Mouse (Mus musculus) kidney, embryonic 14.5 days (tissue): Measurements from ENCODE around the gene Oasl1. TPM values are rescaled to one million over a fixed set of nuclear protein-coding genes. Genes with fewer than 3 reads are reported as not detected.

Source experiments
- ATAC-seq: fragments of 200-750 bp; cut with Nextera tagmentation; 2 replicates; pipeline ENCODE4 v1.8.0; 2017; ENCODE audit warnings: moderate number of reproducible peaks, mild to moderate bottlenecking, moderate TSS enrichment, moderate library complexity; ENCODE audit not compliant: low FRiP score, low TSS enrichment
- H3K27ac ChIP-seq: fragments of 300-500 bp; sonication (generic); 2 replicates; pipeline ENCODE4 v1.5.1; 2014; ENCODE audit warnings: low read depth, mild to moderate bottlenecking, low read length, moderate library complexity, mixed read lengths
- H3K27me3 ChIP-seq: fragments of 300-500 bp; sonication (generic); 2 replicates; pipeline ENCODE4 v1.6.1; 2014; ENCODE audit warnings: mild to moderate bottlenecking, low read length; ENCODE audit not compliant: control insufficient read depth, insufficient read depth
- H3K36me3 ChIP-seq: fragments of 300-500 bp; sonication (generic); 2 replicates; pipeline ENCODE4 v1.6.1; 2014; ENCODE audit warnings: low read length, mixed read lengths; ENCODE audit not compliant: control insufficient read depth, insufficient read depth
- H3K4me1 ChIP-seq: fragments of 300-500 bp; sonication (generic); 2 replicates; pipeline ENCODE4 v1.6.1; 2014; ENCODE audit warnings: low read length, mixed read lengths; ENCODE audit not compliant: control insufficient read depth, insufficient read depth
- H3K4me2 ChIP-seq: fragments of 300-500 bp; sonication (generic); replicated peaks from 2 replicates; pipeline ENCODE4 v1.6.1; 2014; ENCODE audit warnings: low read depth, mild to moderate bottlenecking, low read length
- H3K4me3 ChIP-seq: fragments of 300-500 bp; sonication (generic); 2 replicates; pipeline ENCODE4 v1.5.1; 2014; ENCODE audit warnings: mild to moderate bottlenecking, low read length
- H3K9ac ChIP-seq: fragments of 300-500 bp; sonication (generic); 2 replicates; pipeline ENCODE4 v1.6.1; 2014; ENCODE audit warnings: low read depth, mild to moderate bottlenecking, low read length, moderate library complexity
- H3K9me3 ChIP-seq: fragments of 300-500 bp; sonication (generic); 2 replicates; pipeline ENCODE4 v1.6.1; 2016; ENCODE audit warnings: low read length; ENCODE audit not compliant: control insufficient read depth
- WGBS: fragments of 180-500 bp; shearing (Covaris S2); extraction: QIAGEN DNeasy Blood & Tissue Kit; methylation state at CpG from one replicate; pipeline ENCODE4 v1.1.7; 2014; 5-methylcytosine and 5-hydroxymethylcytosine counted together
- polyA plus RNA-seq: library from polyadenylated mRNA; unstranded; fragments of >200 nt; fragmentation: Nextera tagmentation; extraction: Ambion mirVana; gene quantifications from 2 replicates; pipeline ENCODE4 v1.2.1, GENCODE M21; 2014

The Oasl1 gene
- polyA plus RNA-seq, 1 experiment from 2014 or later, result 2.5 TPM

DNA sequence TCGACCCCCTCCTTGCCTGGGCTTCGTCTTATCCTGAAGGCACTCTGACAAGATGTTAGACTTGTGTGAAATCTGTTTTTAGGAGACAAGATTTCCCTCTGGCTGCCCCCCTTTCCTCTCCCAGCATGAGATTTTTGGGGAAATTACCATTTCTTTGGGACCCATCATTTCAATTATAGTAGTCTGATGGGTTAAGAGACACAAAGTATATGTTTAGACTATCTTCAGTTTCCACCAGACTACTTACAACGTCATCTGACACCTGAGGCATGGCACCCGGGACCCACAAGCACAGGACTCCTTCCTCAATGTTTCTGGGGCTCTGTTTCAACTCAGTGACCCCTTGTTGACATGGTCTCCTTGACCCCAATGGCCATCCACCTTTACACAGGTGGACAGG lies 27.5 kb upstream of the Oasl1 start:
- Histone ChIP-seq H3K27me3 (no peaks in the 10 kb centered on the region), H3K27ac (no peak overlapping the region), H3K9ac (no peak overlapping the region), H3K4me1 (peaks cover 11% of the 10 kb centered on the region), H3K36me3 (no peaks in the 10 kb centered on the region), H3K4me3 (no peak overlapping the region), H3K4me2 (no peak overlapping the region), H3K9me3 (no peaks in the 10 kb centered on the region)
- 80% methylated on average over 4 of the region's 4 CpGs for WGBS
- no peak for ATAC-seq

DNA sequence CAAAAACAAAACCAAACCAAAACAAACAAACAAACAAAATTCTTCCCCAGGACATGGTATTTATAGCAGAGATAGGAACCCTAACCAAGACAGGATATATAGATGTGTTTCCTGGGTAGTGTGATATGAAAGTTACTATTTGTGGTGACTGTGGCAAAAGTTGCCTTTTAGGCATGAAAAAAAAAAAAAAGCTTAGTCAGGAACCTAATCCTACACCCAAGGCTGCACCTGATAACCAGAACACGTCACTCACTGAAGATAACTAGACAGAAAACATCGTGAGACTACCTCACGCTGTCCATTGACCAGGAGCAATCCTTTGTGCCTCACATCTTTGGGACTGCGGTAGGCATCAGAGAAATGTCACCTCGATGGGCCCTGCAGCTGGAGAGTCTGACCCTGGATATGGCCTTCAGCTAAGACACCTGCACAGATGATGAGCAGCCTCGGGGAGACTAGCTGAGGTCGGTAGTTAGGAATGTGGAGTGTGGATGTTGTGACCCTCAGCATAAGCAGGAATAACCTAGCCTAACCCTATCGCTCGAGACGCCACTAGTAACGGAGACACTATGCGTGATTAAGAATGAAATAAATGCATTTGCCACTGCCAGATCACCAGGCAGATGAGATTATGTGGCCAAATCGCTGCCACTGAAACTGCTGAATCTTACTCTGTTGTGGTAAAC lies 26.2 kb upstream of the Oasl1 start, which contains the start of gene Oasl2:
Gene Oasl2 (plus strand): TSS at position 249 of the 686 bp plus-strand sequence.
- peaks cover 11% of the 10 kb centered on the region for H3K4me1 ChIP-seq
- H3K36me3 ChIP-seq, result no peaks in the 10 kb centered on the region
- no peaks in the 10 kb centered on the region for H3K27me3 ChIP-seq
- H3K9me3 ChIP-seq, result no peaks in the 10 kb centered on the region
- peak within 1 kb of the TSS; percentile 15 for H3K4me2 ChIP-seq
- H3K4me3 ChIP-seq, result no peak within 1 kb of the TSS; the same call in 1 of the 2 replicates
- ATAC-seq, result no peak
- WGBS, result 64% methylated on average over 13 of the region's 13 CpGs
- peak within 1 kb of the TSS; percentile 8; the same call in 1 of the 2 replicates for H3K9ac ChIP-seq
- H3K27ac ChIP-seq, result no peak within 1 kb of the TSS

DNA sequence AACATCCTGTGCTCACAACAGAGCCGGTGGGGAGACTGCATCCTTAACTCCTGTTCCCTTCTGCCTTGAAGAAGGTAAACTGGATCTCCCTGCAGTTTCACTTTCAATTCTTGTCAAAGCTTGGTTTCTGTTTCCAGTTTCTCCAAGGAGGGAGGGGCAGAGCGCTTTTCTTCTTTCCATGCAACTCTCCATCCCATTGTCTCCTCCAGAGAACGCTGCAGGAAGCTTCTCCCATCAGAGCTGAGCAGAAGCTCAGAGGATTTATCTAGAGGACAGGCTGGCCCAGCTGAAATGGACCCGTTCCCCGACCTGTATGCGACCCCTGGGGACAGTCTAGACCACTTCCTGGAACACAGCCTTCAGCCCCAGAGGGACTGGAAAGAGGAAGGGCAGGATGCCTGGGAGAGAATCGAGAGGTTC lies 25.7 kb upstream of the Oasl1 start:
- H3K27ac ChIP-seq, result no peak overlapping the region
- 13% methylated on average over 7 of the region's 7 CpGs for WGBS
- ATAC-seq, result no peak

DNA sequence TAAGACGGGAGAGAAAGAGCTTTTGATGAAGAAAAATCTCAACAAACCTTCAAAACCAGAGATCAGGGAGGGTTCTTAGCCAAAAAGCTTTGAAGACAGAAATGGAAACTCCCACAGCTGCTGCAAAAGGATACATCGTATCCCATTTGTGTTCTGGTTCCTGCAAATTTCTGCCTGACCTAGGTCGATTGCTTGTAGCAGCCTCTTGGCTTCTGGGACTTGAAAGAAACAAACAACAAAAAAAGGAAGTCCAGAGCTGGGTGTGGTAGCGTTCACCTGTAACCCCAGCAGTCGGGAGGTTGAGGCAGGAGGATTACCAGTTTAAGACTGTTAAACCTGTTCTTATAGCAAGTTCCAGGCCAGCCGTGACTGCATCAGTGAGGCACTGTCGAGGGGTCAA lies 24.2 kb upstream of the Oasl1 start:
- 72% methylated on average over 7 of the region's 7 CpGs for WGBS
- H3K4me2 ChIP-seq, result no peak overlapping the region
- no peaks in the 10 kb centered on the region for H3K9me3 ChIP-seq
- no peaks in the 10 kb centered on the region for H3K36me3 ChIP-seq
- peaks cover 11% of the 10 kb centered on the region for H3K4me1 ChIP-seq
- no peak for ATAC-seq
- H3K9ac ChIP-seq, result no peak overlapping the region
- no peak overlapping the region for H3K4me3 ChIP-seq
- H3K27ac ChIP-seq, result no peak overlapping the region
- no peaks in the 10 kb centered on the region for H3K27me3 ChIP-seq

More for the DNA sequence above, 25.7 kb upstream of the Oasl1 start:
- Histone ChIP-seq H3K27me3 (no peaks in the 10 kb centered on the region), H3K36me3 (no peaks in the 10 kb centered on the region), H3K9me3 (no peaks in the 10 kb centered on the region), H3K4me3 (no peak overlapping the region; the same call in 1 of the 2 replicates), H3K9ac (peak overlapping the region; percentile 8; the same call in 1 of the 2 replicates), H3K4me1 (peaks cover 11% of the 10 kb centered on the region), H3K4me2 (peak overlapping the region; percentile 15)

DNA sequence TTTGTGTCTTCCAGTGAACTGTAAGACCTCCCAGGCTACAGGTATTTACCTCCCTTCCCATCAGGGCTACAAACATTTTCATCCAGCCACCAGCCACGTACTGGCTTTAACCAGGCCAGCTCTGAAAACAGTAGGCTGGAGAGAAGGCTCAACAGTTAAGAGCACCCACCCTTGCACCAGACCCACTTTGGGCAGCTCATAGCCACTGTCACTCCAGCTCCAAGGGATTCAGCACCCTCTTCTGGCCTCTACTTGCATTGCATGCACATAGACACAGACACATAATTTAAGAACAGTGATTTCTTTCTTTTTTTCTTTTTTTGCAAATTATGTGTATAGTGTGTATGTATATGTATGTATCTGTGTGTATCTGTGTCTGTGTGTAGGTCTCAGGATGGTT lies 20.6 kb upstream of the Oasl1 start:
- H3K9me3 ChIP-seq, result peaks cover 3% of the 10 kb centered on the region; the same call in 1 of the 2 replicates
- no peak for ATAC-seq
- 61% methylated on average over 1 of the region's 1 CpGs for WGBS
- peaks cover 4% of the 10 kb centered on the region for H3K4me1 ChIP-seq
- no peak overlapping the region for H3K9ac ChIP-seq
- no peaks in the 10 kb centered on the region for H3K36me3 ChIP-seq
- no peaks in the 10 kb centered on the region for H3K27me3 ChIP-seq
- no peak overlapping the region for H3K4me2 ChIP-seq
- no peak overlapping the region for H3K27ac ChIP-seq
- no peak overlapping the region for H3K4me3 ChIP-seq

DNA sequence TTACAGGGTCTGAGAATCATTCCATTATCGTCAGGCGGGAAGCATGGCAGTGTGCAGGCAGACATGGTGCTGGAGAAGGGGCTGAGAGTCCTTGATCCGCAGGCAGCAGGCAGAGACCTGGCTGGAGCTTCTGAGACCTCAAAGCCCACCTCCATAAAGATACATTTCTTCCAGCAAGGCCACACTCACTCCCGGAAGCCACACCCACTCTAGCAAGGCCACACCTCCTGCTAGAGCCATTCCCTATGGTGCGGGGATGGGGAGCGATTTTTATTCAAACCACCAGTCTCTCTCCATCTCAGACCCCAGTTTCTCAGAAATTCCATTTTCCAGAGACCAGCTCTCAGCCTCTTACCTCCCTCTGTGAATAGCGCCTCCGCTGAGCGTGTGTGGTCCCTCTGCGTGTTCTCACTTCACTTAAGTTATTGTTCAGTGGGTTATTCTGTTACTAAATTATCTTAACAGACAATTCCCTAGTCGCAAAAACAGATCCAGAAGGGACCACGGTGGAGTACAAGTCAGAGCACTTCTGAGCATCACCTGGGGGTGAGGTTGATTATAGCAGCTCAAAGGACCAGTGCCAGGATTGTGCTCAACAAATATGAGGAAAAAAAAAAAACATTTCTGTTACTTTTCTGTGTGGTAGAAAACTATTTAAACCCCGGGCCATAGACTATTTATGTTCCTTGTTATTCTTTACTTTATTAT lies 14.3 kb upstream of the Oasl1 start:
- Histone ChIP-seq H3K4me1 (no peaks in the 10 kb centered on the region), H3K4me2 (no peak overlapping the region), H3K4me3 (no peak overlapping the region), H3K27ac (no peak overlapping the region), H3K27me3 (no peaks in the 10 kb centered on the region), H3K9me3 (peaks cover 3% of the 10 kb centered on the region; the same call in 1 of the 2 replicates), H3K9ac (no peak overlapping the region), H3K36me3 (no peaks in the 10 kb centered on the region)
- no peak for ATAC-seq
- WGBS, result 50% methylated on average over 13 of the region's 13 CpGs

DNA sequence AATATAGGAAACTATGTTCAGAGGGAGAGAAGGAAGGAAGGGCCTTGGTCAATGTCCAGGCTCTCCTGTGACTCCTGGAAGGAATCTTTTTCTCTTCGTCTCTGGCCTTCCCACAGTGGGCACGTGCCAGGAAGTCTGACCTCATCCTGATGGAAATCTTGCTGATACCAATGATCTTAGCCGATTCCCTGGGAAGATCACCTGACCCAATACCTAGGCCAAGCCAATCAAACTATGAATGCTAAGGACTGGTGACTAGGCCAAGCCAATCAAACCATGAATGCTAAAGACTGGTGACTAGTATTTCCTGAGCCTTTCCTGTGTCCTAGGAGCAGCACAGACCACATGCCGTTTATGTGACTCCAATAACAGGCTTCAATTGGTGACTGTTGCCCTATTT lies 9.4 kb upstream of the Oasl1 start:
- Histone ChIP-seq H3K4me3 (no peak overlapping the region), H3K36me3 (no peaks in the 10 kb centered on the region), H3K9me3 (no peaks in the 10 kb centered on the region), H3K27me3 (no peaks in the 10 kb centered on the region), H3K4me2 (no peak overlapping the region), H3K9ac (no peak overlapping the region), H3K4me1 (no peaks in the 10 kb centered on the region), H3K27ac (no peak overlapping the region)
- no peak for ATAC-seq
- WGBS, result 73% methylated on average over 4 of the region's 4 CpGs

DNA sequence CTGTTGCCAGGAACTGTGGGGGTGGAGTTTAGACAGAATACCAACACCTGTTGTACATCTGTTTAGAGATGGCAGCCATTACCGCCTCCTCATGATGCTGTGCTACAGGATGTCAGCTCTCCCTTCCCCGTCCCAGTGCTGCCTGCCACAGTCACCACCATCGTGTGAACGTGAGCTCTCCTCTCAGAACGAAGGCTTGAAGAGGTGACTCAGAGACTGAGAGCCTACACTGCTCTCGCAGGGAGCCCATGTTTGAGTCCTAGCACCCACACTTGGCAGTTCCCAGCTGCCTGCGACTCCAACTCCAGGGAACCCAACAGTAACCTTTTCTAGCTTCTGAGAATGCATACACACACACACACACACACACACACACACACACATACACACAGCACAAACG lies 8.2 kb upstream of the Oasl1 start:
- H3K9ac ChIP-seq, result no peak overlapping the region
- H3K27me3 ChIP-seq, result no peaks in the 10 kb centered on the region
- H3K4me1 ChIP-seq, result no peaks in the 10 kb centered on the region
- H3K36me3 ChIP-seq, result no peaks in the 10 kb centered on the region
- H3K4me3 ChIP-seq, result no peak overlapping the region
- H3K27ac ChIP-seq, result no peak overlapping the region
- H3K4me2 ChIP-seq, result no peak overlapping the region
- no peaks in the 10 kb centered on the region for H3K9me3 ChIP-seq
- no peak for ATAC-seq
- 68% methylated on average over 8 of the region's 8 CpGs for WGBS

DNA sequence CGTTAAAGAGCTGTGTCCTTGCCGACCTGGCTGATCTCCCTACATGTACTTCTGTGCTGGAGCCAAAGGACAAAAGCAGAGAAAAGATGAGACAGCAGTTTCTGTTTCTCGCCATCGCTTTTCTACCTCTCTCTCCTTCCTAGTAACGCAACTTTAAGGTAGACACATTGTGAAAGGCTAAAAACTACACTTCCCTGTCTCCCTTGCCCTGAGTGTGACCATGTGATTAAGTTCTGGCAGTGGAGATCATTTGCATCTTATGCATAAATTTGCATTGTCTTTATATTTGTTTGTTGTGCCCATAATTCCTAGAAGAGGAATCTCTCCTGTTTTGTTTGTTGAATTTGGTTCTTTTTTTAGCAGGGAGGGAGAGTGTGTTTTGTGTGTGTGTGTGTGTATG lies 7.2 kb upstream of the Oasl1 start:
- H3K27me3 ChIP-seq, result no peaks in the 10 kb centered on the region
- H3K9ac ChIP-seq, result no peak overlapping the region
- no peaks in the 10 kb centered on the region for H3K9me3 ChIP-seq
- no peak overlapping the region for H3K4me3 ChIP-seq
- H3K36me3 ChIP-seq, result no peaks in the 10 kb centered on the region
- whole genome bisulfite sequencing, result 87% methylated on average over 5 of the region's 5 CpGs
- H3K4me1 ChIP-seq, result no peaks in the 10 kb centered on the region
- H3K4me2 ChIP-seq, result no peak overlapping the region
- no peak overlapping the region for H3K27ac ChIP-seq
- no peak for ATAC-seq
